Mouse (Mus musculus) cortical plate, adult 2 months (tissue): ENCODE measurements around the gene Aox3. TPM values are rescaled to one million over a fixed set of nuclear protein-coding genes. Genes with fewer than 3 reads are reported as not detected.

ENCODE experiments used
- H3K27ac ChIP-seq: fragments of 200-500 bp; 2 replicates; pipeline ENCODE4 v1.5.1; 2012; ENCODE audit warnings: low read length, control low read depth, inconsistent platforms; ENCODE audit not compliant: insufficient read depth
- H3K4me1 ChIP-seq: fragments of 200-500 bp; 2 replicates; pipeline ENCODE4 v1.6.1; 2011; ENCODE audit warnings: low read length; ENCODE audit not compliant: control insufficient read depth, insufficient read depth
- H3K4me3 ChIP-seq: fragments of 200-500 bp; 2 replicates; pipeline ENCODE4 v1.5.1; 2011; ENCODE audit warnings: mild to moderate bottlenecking, low read length, control low read depth; ENCODE audit not compliant: insufficient read depth
- CTCF ChIP-seq: fragments of 200-500 bp; IDR thresholded peaks from 2 replicates; pipeline ENCODE4 v1.5.1; 2011; ENCODE audit warnings: mild to moderate bottlenecking, control low read depth, low read length; ENCODE audit not compliant: insufficient read depth; ENCODE audit errors: extremely low read depth
- POLR2A ChIP-seq: fragments of 200-500 bp; IDR thresholded peaks from 2 replicates; pipeline ENCODE4 v1.6.1; 2011; ENCODE audit warnings: mild to moderate bottlenecking, low read length, control low read depth; ENCODE audit not compliant: insufficient read depth; ENCODE audit errors: extremely low read depth
- polyA plus RNA-seq: library from polyadenylated mRNA; depleted of rRNA; stranded (reverse); fragments of >200 nt; gene quantifications from 2 replicates; pipeline ENCODE4 v1.2.3, GENCODE M21; 2012; rRNA removed

The Aox3 gene
- polyA plus RNA-seq, 1 experiment = 1.2 TPM

DNA sequence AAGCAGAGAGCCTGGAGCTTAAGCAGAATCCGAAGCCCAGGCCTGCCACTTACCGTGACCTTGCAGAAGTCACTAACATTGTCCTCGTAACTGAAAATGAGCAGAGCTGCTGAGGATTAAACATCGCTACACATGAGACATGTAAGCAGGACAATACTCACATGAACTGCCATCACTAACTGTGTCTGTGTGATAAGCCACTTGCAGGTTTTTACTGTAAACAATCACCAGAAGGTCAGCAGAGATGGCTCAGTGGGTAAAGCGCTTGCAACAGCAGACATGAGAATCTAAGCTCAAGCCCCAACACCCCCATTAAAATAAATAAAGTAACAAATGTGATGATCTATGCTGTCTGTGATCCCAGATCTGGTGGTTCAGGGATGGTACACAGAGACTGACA lies 125.5 kb downstream of the Aox3 start:
- H3K4me1 ChIP-seq = no peaks in the 10 kb centered on the region
- H3K27ac ChIP-seq = no peak overlapping the region
- TF ChIP-seq CTCF = no peak
- TF ChIP-seq POLR2A = no peak
- no peak overlapping the region for H3K4me3 ChIP-seq

DNA sequence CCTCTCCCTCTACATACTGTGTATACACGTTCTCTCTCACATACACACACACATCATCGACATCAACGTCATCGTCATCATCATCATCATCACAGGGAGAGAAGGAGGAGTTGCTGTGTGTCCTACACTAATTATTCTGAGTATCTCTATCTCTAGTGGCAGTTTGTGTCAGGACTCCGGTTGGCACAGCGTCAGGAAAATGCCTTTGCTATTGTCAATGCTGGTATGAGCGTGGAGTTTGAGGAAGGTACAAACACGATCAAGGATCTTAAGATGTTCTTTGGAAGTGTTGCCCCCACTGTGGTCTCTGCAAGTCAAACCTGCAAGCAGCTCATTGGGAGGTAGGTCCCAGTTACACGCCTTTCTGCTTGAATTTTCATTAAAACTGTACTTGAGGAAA lies 126.0 kb downstream of the Aox3 start:
- no peak for TF ChIP-seq CTCF
- no peak for TF ChIP-seq POLR2A
- Histone ChIP-seq H3K4me1 (no peaks in the 10 kb centered on the region), H3K27ac (no peak overlapping the region), H3K4me3 (no peak overlapping the region)

DNA sequence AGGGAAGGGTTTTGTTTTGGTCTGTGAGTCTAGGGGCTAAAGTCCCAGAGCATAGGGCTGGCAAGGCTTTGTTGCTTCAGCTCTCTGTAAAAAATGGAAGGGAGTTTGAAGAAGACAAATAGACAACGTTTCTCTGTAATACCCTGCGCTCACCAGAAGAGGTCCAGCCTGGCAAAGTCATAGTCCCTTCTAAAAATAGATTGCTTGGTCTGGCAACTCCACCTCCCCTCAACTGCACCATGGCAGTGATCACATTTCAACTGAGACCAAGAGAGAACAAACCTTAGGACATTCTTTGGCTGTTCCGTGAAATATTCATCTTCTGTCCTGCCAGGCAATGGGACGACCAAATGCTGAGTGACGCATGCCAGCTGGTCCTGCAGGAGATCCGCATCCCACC lies 127.4 kb downstream of the Aox3 start:
- H3K4me1 ChIP-seq = no peaks in the 10 kb centered on the region
- TF ChIP-seq POLR2A = no peak
- TF ChIP-seq CTCF = no peak
- no peak overlapping the region for H3K4me3 ChIP-seq
- H3K27ac ChIP-seq = no peak overlapping the region

DNA sequence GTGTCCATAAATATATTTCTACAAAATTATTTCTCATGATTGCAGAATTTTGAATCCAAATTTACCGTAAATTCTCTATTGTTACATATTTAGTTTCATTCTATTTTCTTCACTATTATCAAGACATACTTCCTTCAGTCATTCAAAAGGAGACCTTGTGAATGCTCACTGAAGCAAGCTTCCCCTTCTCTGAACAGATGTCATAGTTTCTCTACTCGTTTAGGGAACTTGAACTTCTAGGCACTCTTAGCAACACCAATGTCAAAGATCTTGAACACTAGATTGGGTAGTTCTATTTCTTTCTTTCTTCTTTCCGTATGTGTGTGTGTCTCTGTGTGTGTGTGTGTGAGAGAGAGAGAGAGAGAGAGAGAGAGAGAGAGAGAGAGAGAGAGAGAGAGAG lies 131.6 kb downstream of the Aox3 start:
- H3K4me3 ChIP-seq = no peak overlapping the region
- H3K27ac ChIP-seq = no peak overlapping the region
- no peak for TF ChIP-seq POLR2A
- no peak for TF ChIP-seq CTCF
- no peaks in the 10 kb centered on the region for H3K4me1 ChIP-seq

DNA sequence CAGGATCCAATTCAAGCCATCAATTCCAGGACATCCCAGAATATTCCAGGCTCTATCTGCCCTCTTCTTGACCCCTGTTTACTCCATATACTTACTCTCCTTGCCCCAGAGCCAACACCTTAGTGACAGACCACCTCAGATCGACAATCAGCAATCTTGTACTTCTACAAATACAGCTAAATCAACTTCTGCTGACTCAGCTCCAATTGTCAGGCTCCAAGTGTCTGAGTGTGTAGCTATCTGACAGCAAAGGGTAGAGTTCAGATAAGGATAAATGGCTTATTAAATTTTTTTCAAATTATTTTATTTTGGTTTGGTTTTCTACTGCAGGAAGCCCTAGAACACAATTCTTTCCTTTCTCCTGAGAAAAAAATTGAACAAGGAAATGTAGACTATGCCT lies 135.6 kb downstream of the Aox3 start:
- TF ChIP-seq POLR2A = no peak
- Histone ChIP-seq H3K27ac (no peak overlapping the region), H3K4me3 (no peak overlapping the region), H3K4me1 (no peaks in the 10 kb centered on the region)

Other genes starting within 250 kb of the Aox3 start
- gene Sgo2a, start 117.2 kb upstream of the Aox3 start, polyA plus RNA-seq = 0.63 and 0.74 TPM in 2 replicates
- gene Kctd18, start 94.2 kb upstream of the Aox3 start, polyA plus RNA-seq = 21.4 and 23.6 TPM in 2 replicates
- gene Aox1, start 83.2 kb upstream of the Aox3 start, polyA plus RNA-seq = 4.9 and 5.1 TPM in 2 replicates
- gene Aox4, start 97.3 kb downstream of the Aox3 start, polyA plus RNA-seq = 1.0 and 1.1 TPM in 2 replicates
- gene Aox2, start 165.2 kb downstream of the Aox3 start, polyA plus RNA-seq = not detected in 2 replicates